Mouse (Mus musculus) WW6 (cell line): ENCODE results near the gene Mms19.

Experiments used
- DNase-seq: peaks from one replicate; pipeline ENCODE4 v3.0.0-alpha.2; 2013; ENCODE audit warnings: low read depth, low spot score

Gene Mms19

GRCm38 (mm10) chr19:41980819-41981594 is at the start of gene Mms19:
Gene Mms19, minus strand, starts transcription at chr19:41981157.
- DNase-seq: peak; percentile 97

GRCm38 (mm10) chr19:42026158-42026557 is 45.2 kb upstream of the Mms19 start:
- no peak for DNase-seq

- no peak for DNase-seq
Observed at GRCm38 (mm10) chr19:42022542-42022848, 41.5 kb upstream of the Mms19 start.

DNA sequence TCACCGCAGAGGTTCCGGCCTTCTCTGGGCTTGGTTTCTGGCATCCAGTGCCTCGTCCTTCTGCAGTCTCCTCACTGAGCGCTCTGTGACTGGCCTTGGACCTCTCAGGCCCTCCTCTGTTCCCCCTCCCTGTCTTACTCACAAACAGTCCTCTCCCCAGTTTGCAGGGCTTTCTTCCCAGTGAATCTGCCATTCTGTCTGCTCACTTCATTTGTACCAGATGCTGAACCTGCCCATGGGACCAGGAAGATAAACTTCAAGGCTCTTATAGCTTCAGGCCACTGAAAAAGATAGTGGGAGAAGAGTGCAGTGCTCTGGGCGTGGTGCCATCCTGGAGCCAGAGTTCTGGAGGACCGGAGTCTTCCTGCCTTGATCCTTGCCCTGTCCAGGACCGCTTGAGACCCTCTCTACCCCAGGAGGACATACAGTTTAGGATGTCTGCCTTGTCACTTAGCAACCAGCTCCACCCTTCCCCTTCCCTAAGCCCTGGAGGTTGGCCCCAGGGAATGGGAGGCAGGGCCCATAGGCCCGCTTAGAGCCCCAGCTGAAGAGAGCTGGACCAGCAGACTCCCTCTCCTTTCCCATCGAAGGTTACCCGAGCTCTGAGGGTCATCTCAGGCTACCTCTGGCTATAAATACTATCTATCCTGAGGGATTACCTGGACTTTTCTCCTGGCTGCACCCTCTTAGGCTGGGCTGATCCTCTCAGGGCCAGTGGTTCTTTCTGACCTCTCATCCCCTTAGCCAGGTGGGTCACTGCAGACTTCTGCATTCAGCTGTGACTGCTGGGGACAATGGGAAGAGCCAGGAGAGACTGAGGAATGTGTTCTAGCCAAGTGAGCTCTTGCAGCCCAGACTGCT is 41.0 kb upstream of the Mms19 start:
- DNase-seq: no peak

DNA sequence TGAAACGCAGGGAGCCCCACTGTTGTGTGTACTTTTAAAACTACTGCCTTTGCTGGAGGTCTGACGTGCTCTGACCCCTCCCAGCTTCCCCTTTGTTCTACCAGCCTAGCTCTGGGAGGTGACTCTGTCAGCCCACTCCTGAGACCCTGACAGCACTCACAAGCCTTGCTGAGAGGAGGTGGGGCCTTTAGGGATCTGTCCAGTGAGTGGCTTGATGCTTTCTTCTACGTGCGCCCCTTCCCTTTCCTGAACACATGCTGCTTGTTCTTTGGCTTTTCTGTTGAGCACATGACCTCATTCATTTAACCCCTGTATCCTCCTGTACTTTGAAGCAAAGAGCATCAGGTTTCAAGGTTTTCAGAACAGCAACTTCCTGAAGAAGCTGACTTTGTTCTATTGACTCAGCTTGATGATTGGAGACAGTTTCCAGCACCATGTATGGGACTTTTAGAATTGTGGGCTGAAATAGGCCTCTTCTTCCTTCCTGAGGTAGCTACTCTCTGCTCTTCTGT is 38.1 kb upstream of the Mms19 start:
- no peak for DNase-seq

DNA sequence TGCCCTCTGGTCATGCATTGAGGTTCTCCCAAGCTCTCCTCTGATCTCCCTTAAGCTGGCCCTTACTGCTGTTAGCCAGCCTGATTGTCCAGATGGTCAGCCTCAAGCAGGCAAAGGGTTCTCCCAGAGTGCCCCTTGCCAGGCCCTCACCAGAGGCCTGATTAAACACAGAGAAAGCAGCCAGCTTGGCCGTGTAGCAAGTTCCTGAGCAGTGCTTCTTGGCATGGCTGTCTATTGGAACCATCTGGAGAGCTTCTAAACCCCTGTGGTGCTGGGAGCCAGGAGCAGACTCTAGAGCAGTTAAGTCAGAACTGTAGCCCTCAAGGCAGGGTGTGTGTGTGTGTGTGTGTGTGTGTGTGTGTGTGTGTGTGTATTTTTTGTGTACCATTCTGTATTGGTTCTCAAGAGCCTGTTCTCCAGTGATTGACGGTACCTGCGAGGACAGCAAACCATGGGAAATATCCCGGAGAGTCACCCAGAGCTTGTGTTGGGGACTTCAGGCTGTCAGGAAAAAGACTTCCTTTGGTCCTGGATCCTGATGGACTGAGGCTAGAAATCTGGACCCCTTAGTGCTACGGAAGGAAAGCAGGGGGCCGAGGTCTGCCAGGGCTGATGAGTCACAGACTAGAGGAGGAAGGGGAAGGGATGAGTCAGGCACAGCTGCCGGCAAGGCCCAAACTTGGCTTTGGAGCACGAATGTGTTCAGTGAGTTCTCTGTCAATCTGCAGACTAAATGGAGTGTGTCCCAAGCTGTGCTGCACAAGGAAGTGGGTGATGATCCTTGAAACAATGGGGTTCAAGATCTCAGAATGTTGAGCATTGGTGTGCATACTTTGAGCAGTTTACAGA is 36.7 kb upstream of the Mms19 start:
- no peak for DNase-seq

GRCm38 (mm10) chr19:42016840-42017239 is 35.9 kb upstream of the Mms19 start:
- DNase-seq: no peak

GRCm38 (mm10) chr19:42016251-42016650 is 35.3 kb upstream of the Mms19 start:
- DNase-seq: no peak

DNA sequence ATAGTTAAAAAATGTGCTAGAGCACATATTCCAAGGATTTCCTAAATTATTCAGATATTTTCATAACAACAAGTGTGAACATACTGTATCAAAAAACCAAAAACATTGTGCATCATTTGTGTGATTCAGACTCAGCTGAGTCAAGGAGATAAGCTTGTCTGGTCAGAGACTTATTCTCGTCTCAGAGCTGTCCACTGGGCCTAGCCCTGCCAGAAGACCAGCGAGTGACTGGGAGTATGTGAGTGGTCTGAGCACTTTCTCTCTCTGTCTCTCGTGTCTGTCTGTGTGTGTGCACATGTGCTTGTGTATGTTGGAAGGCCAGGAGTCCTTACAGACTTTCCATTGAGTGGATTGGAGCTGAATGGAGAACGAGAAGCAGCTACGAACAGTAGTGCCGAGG is 34.0 kb upstream of the Mms19 start:
- DNase-seq: no peak

DNA sequence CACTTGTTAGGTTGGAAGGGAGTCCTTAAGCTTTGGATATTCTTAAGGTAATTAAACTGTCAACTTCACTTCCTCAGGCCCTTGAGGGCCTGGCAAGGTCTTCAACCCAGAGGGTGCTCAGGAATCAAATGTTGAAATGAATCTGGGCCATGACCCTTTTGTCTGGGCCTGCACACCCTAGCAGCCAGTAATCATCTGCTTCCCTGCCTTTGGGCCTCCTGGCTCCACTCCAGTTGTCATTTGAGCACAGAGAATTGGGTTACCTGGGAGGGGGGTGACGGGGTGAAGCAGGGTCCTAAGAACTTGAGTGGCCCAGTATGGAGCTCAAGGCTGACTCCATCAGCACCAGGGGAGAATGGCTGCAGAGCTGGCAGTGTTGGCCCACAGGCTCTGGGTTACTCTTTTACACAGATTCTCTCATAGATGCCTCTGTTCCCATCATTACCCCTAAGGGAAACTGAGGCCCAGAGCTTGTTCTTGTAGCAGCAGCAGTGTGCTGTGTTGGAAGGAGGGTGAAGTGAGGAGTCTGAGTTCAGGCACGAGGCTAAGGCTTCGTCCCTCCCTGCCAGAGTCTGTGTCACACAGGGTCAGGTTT is 33.4 kb upstream of the Mms19 start:
- no peak for DNase-seq

DNA sequence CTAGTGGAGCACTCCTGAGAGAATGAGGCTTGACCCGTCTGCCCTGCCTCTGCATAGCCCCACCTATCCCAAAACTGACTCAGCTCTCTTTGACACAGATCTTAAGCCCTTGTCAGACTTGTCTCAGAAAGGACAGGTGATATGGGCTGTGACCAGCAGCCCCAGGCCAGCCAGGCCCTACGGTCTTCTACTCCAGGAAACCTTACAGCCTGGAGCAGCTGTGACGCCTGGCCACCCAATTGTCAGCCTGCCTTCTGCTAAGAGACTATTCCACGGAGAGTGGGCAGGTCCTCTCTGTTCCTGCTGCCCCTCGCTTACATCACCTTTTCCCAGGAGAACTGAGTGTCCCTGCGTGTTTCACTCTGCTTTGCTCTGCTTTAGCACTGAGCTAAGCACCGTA is 30.2 kb upstream of the Mms19 start:
- DNase-seq: no peak

- DNase-seq: no peak
Observed at GRCm38 (mm10) chr19:42010436-42010835, 29.5 kb upstream of the Mms19 start.

DNA sequence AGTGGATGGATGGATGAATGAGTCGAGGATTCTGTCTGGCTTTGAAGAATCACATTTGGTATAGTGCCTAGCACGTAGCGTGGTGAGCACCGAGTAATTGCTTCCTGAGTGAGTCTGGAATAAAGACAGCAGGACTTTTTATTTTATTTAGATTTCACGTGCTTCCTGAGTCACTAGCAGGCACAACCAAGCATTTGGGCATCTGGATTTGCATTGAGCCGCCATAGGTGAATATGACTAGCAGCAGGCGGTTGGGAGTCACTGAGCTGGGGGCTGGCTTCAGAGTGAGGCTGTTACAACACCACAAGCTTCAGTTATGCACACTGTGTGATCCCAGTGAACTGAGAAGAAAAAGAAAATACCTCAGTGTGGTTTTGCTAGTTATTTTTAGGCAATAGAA is 28.1 kb upstream of the Mms19 start:
- no peak for DNase-seq

- DNase-seq: no peak
Observed at GRCm38 (mm10) chr19:42008586-42008985, 27.6 kb upstream of the Mms19 start.

DNA sequence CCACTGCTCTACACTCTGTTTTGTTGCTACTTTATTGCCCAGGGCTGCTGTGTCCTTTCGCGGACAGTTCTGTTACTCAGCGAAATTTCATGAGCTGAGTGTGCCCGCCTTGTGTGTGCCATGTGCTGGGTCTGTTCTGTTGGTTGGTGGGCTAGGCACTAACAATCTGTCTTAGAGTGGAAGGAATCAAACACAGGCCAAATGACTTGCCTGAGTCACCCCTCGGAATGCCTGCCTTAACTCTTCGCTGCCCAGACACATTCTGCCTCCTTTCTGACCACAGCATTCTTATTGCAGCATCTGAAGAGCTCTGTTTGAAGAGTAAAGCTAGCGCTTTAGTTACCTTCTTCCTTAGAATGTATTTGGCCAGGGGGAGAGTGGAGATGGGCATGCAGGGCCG is 25.6 kb upstream of the Mms19 start:
- no peak for DNase-seq

GRCm38 (mm10) chr19:42005616-42006015 is 24.7 kb upstream of the Mms19 start:
- no peak for DNase-seq

GRCm38 (mm10) chr19:42004258-42004657 is 23.3 kb upstream of the Mms19 start:
- DNase-seq: no peak

- DNase-seq: no peak
Observed at GRCm38 (mm10) chr19:42001253-42001980, 20.5 kb upstream of the Mms19 start.

- no peak for DNase-seq
Observed at GRCm38 (mm10) chr19:42000446-42000958, 19.5 kb upstream of the Mms19 start.

DNA sequence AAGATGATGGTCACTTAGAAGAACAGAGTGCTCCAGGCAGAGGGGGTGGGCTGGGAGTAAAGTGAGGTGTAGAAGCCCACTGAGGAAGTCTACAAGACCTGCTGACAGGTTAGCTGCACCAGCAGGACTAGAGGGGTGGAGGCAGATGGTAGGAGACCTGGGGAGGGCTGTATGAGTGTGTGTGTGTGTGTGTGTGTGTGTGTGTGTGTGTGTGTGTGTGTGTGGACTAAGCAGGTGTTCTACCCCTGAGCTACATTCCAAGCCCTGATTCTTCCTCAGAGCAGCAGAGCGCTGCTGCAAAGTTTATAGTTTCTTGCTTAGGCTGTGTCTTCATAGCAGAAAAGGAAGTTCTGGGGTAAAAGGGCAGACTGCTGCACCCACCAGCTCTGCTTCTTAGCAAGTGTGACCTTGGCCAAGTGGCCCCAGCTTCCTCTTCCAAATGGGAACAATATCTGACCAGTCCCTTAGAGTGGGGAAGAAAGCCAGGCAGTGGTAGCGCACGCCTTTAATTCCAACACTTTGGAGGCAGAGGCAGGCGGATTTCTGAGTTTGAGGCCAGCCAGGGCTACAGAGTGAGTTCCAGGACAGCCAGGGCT is 18.8 kb upstream of the Mms19 start:
- DNase-seq: no peak
